Mouse (Mus musculus) olfactory bulb, adult 2 months (tissue): ENCODE measurements around the gene Ranbp3.

Experiments used
- CTCF ChIP-seq: fragments of 200-500 bp; IDR thresholded peaks from 2 replicates; pipeline ENCODE4 v1.5.1; 2012; ENCODE audit warnings: low read depth, mild to moderate bottlenecking, low read length, moderate library complexity; ENCODE audit not compliant: insufficient read depth
- POLR2A ChIP-seq: fragments of 200-500 bp; IDR thresholded peaks from 2 replicates; pipeline ENCODE4 v1.6.1; 2012; ENCODE audit warnings: mild to moderate bottlenecking, low read depth, low read length, moderate library complexity; ENCODE audit not compliant: insufficient read depth

DNA sequence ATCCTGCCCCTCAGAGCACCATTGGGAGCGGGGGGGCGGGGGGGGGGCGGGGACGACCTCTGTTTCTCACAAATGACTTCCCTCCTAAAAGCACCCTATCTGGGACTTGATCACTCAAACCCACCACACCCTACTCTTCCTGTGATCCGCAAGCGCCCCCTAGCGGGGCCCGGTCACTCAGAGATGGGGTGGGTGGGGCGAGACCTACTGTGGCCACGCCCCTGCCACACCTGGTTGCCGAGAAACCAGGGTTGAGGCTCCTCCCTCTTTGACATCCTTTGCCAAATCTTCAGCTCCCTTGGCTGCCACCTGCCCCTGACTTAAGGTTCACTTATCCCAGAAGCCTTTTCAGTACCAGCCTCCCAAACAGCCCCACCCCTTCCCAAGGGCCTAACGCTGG, 85.0 kb downstream of the Ranbp3 start:
- TF ChIP-seq POLR2A (no peak), CTCF (peak; percentile 10; the same call in 1 of the 2 replicates)
